ENCODE assay signal across 8 mouse cellular contexts in genomic region chr5:149375074-149375888, GRCm38 (mm10). TPM values are rescaled to one million over a fixed set of nuclear protein-coding genes. Genes with fewer than 3 reads are reported as not detected.
A peak's percentile ranks its signal among the peaks of the same experiment; 100 is the strongest.
DNase-seq lines count a peak whose midpoint lies in the region; ATAC-seq lines count a peak whose summit lies in the region.

No protein-coding gene starts in this region.

- no peaks in the 10 kb centered on the region for H3K27me3 ChIP-seq in heart, embryonic 13.5 days (replicated peaks)
- H3K27me3 ChIP-seq in forebrain, embryonic 12.5 days, result peaks cover 10% of the 10 kb centered on the region; the same call in 1 of the 2 replicates
- H3K27me3 ChIP-seq in limb, embryonic 15.5 days, result no peaks in the 10 kb centered on the region

- WGBS in heart, embryonic 13.5 days, result 34% methylated on average over 14 of the region's 14 CpGs
- WGBS in forebrain, embryonic 12.5 days, result 39% methylated on average over 14 of the region's 14 CpGs
- 41% methylated on average over 14 of the region's 14 CpGs for WGBS in limb, embryonic 15.5 days

- peak overlapping the region; percentile 26 for H3K4me3 ChIP-seq in heart, embryonic 13.5 days
- H3K4me3 ChIP-seq in forebrain, embryonic 12.5 days (replicated peaks), result no peak overlapping the region
- 0 out of 2 replicates have a peak overlapping the region, but pooled peaks have one; percentile 1 for H3K4me3 ChIP-seq in limb, embryonic 15.5 days

- H3K4me1 ChIP-seq in heart, embryonic 13.5 days, result peaks cover 74% of the 10 kb centered on the region
- H3K4me1 ChIP-seq in forebrain, embryonic 12.5 days, result peaks cover 48% of the 10 kb centered on the region
- H3K4me1 ChIP-seq in limb, embryonic 15.5 days, result peaks cover 48% of the 10 kb centered on the region

- H3K9me3 ChIP-seq in heart, embryonic 13.5 days, result no peaks in the 10 kb centered on the region
- H3K9me3 ChIP-seq in forebrain, embryonic 12.5 days, result no peaks in the 10 kb centered on the region
- H3K9me3 ChIP-seq in limb, embryonic 15.5 days, result no peaks in the 10 kb centered on the region

- peak overlapping the region; percentile 54 for H3K4me2 ChIP-seq in heart, embryonic 13.5 days
- H3K4me2 ChIP-seq in forebrain, embryonic 12.5 days, result peak overlapping the region; percentile 29
- peak overlapping the region; percentile 25 for H3K4me2 ChIP-seq in limb, embryonic 15.5 days

- DNase-seq in heart, adult 8-10 months (ENCODE audit: low spot score), result no peak
- DNase-seq in ES-CJ7 (ENCODE audit: low read depth, low spot score), result peak; percentile 72
- no peak for DNase-seq in layer of hippocampus, adult 9-11 months
- DNase-seq in retina, postnatal 1 day, result no peak
- DNase-seq in right cerebral cortex, adult 2 months (ENCODE audit: low spot score in 2 of 2), result no peak

- no peak for ATAC-seq in heart, embryonic 13.5 days (ENCODE audit: extremely low read depth, insufficient number of reproducible peaks, low FRiP score, low TSS enrichment)
- no peak for ATAC-seq in forebrain, embryonic 12.5 days (ENCODE audit: low FRiP score)
- ATAC-seq in limb, embryonic 15.5 days (ENCODE audit: insufficient number of reproducible peaks, low FRiP score, low TSS enrichment, low read depth), result no peak

- H3K9ac ChIP-seq in heart, embryonic 13.5 days, result peak overlapping the region; percentile 58; the same call in 1 of the 2 replicates
- no peak overlapping the region for H3K9ac ChIP-seq in forebrain, embryonic 12.5 days
- H3K9ac ChIP-seq in limb, embryonic 15.5 days, result no peak overlapping the region

- H3K36me3 ChIP-seq in heart, embryonic 13.5 days, result no peaks in the 10 kb centered on the region
- no peaks in the 10 kb centered on the region for H3K36me3 ChIP-seq in forebrain, embryonic 12.5 days (replicated peaks)
- H3K36me3 ChIP-seq in limb, embryonic 15.5 days, result no peaks in the 10 kb centered on the region

- peak overlapping the region; percentile 66 for H3K27ac ChIP-seq in heart, embryonic 13.5 days (replicated peaks)
- H3K27ac ChIP-seq in forebrain, embryonic 12.5 days, result peak overlapping the region; percentile 53; the same call in 1 of the 2 replicates
- H3K27ac ChIP-seq in limb, embryonic 15.5 days, result peak overlapping the region; percentile 14; the same call in 1 of the 2 replicates

RNA-seq across cellular contexts. Expression of gene Medag, which starts 36.3 kb away (rescaled TPM):
- polyA plus RNA-seq in heart, embryonic 13.5 days (2015; fragmentation: Nextera tagmentation; extraction: Ambion mirVana), result 1.6 and 1.8 TPM in 2 replicates
- total RNA-seq in heart, adult 8-10 months (2022), result 10 to 100 TPM in 3 of 4 experiments, 1 to 10 TPM in 1; 9.4 to 13.9 (median 11.5) TPM
- 1.2 and 1.3 TPM in 2 replicates for polyA plus RNA-seq in forebrain, embryonic 12.5 days (2016; fragmentation: Nextera tagmentation; extraction: Ambion mirVana)
- polyA plus RNA-seq in limb, embryonic 15.5 days (2015; fragmentation: Nextera tagmentation; extraction: Ambion mirVana), result 4.2 and 4.8 TPM in 2 replicates

Comparison
In these comparisons a context has a peak if more than half of its experiments do, and no peak if none do; other contexts are left out.
1. H3K27ac ChIP-seq: peak in every context shown above with its lines; median percentile 66 in heart, embryonic 13.5 days; 53 in forebrain, embryonic 12.5 days; 14 in limb, embryonic 15.5 days.